In genomic region chr10:126931123-126931759, GRCm38 (mm10) we compare ENCODE assay signal across 7 mouse cellular contexts. TPM values are rescaled to one million over a fixed set of nuclear protein-coding genes. Genes with fewer than 3 reads are reported as not detected.
DNase-seq lines count a peak whose midpoint lies in the region; ATAC-seq and TF ChIP-seq lines count a peak whose summit lies in the region.

No protein-coding gene starts in this region.

- no peak for TF ChIP-seq POLR2A in small intestine, adult 2 months (IDR thresholded peaks at IDR 0.05; ENCODE audit: low read depth, low read length)

- peaks cover 30% of the 10 kb centered on the region for H3K4me1 ChIP-seq in small intestine, adult 2 months (ENCODE audit: control insufficient read depth, insufficient read depth, insufficient read length, low read length)

- no peak for ATAC-seq in erythroblast, adult 5-6 weeks (replicated peaks; ENCODE audit: low FRiP score, poor library complexity, severe bottlenecking)

- intact Hi-C loops in left cerebral cortex, postnatal 36 days (cut with DNase I) = no loop called here

- 76% methylated on average over 8 of the region's 8 CpGs for WGBS in small intestine, adult 2 months

- H3K4me3 ChIP-seq in small intestine, adult 2 months (ENCODE audit: low read depth, low read length) = no peak overlapping the region

- H3K27me3 ChIP-seq in small intestine, adult 2 months (ENCODE audit: control insufficient read depth, insufficient read depth, low read length) = no peaks in the 10 kb centered on the region

- no peaks in the 10 kb centered on the region for H3K36me3 ChIP-seq in small intestine, adult 2 months (ENCODE audit: control insufficient read depth, insufficient read depth, low read length)

- DNase-seq in right cerebral cortex, postnatal 36 days (ENCODE audit: low spot score in 2 of 2) = peak; percentile 43 to 74
- DNase-seq in right cerebral cortex, postnatal 14 days = no peak
- peak; percentile 20 for DNase-seq in gastrocnemius, postnatal 10 days
- peak; percentile 60 to 69 for DNase-seq in left cerebral cortex, postnatal 36 days (ENCODE audit: low spot score in 2 of 2)
- no peak for DNase-seq in layer of hippocampus, adult 9-10 months (ENCODE audit: low spot score)

- peak overlapping the region; percentile 75 for H3K27ac ChIP-seq in small intestine, adult 2 months (ENCODE audit: insufficient read depth, low read depth, low read length)

- TF ChIP-seq CTCF in small intestine, adult 2 months (IDR thresholded peaks at IDR 0.05; ENCODE audit: extremely low read depth, insufficient read length, insufficient replicate concordance, low read depth, low read length) = no peak

RNA-seq across cellular contexts. Expression of gene Atp23, which starts 30.1 kb away (rescaled TPM):
- total RNA-seq in gastrocnemius, postnatal 10 days (2021) = 1 to 10 TPM; 2.9 to 4.2 TPM
- 1 to 10 TPM; 8.9 to 9.5 TPM for total RNA-seq in left cerebral cortex, postnatal 36 days (2021)
- 3.6 and 6.3 TPM in 2 replicates for polyA plus RNA-seq in small intestine, adult 2 months (2012; rRNA removed)
- 0.38 and 2.3 TPM in 2 replicates for total RNA-seq in erythroblast, adult 5-6 weeks (2015; ENCODE audit: low replicate concordance)
- 0.09 and 0.98 TPM in 2 replicates for total RNA-seq in erythroblast, adult 5-6 weeks (2017; ENCODE audit: low replicate concordance)

RNA-seq across cellular contexts. Expression of gene Ctdsp2, which starts 47.3 kb away (rescaled TPM):
- 100 to 1,000 TPM; 135 to 155 TPM for total RNA-seq in gastrocnemius, postnatal 10 days (2021)
- 10 to 100 TPM; 72.0 to 74.1 TPM for total RNA-seq in left cerebral cortex, postnatal 36 days (2021)
- polyA plus RNA-seq in small intestine, adult 2 months (2012; rRNA removed) = 43.9 and 118 TPM in 2 replicates
- 19.6 and 29.3 TPM in 2 replicates for total RNA-seq in erythroblast, adult 5-6 weeks (2015; ENCODE audit: low replicate concordance)
- 16.5 and 20.9 TPM in 2 replicates for total RNA-seq in erythroblast, adult 5-6 weeks (2017; ENCODE audit: low replicate concordance)

Comparison
In these comparisons a context has a peak if more than half of its experiments do, and no peak if none do; other contexts are left out.
1. DNase-seq: peak in right cerebral cortex, postnatal 36 days (2 of 2), gastrocnemius, postnatal 10 days (single experiment) and left cerebral cortex, postnatal 36 days (2 of 2); none in right cerebral cortex, postnatal 14 days (single experiment) and layer of hippocampus, adult 9-10 months (single experiment).